Mouse (Mus musculus) stomach, embryonic 14.5 days (tissue): Measurements from ENCODE around the gene Tceal5. TPM values are rescaled to one million over a fixed set of nuclear protein-coding genes. Genes with fewer than 3 reads are reported as not detected.

Experiments used
- ATAC-seq: fragments of 200-750 bp; cut with Nextera tagmentation; 2 replicates; pipeline ENCODE4 v1.8.0; 2017; ENCODE audit warnings: low read depth, moderate TSS enrichment; ENCODE audit not compliant: insufficient number of reproducible peaks, insufficient read depth, low FRiP score
- H3K27ac ChIP-seq: fragments of 300-500 bp; sonication (generic); 2 replicates; pipeline ENCODE4 v1.5.1; 2014; ENCODE audit warnings: mild to moderate bottlenecking, low read length, moderate library complexity, mixed read lengths
- H3K27me3 ChIP-seq: fragments of 300-500 bp; sonication (generic); 2 replicates; pipeline ENCODE4 v1.6.1; 2014; ENCODE audit warnings: low read length, control low read depth, mixed read lengths; ENCODE audit not compliant: control insufficient read depth, insufficient read depth
- H3K36me3 ChIP-seq: fragments of 300-500 bp; sonication (generic); 2 replicates; pipeline ENCODE4 v1.6.1; 2014; ENCODE audit warnings: mild to moderate bottlenecking, control low read depth, low read length, moderate library complexity, mixed read lengths; ENCODE audit not compliant: control insufficient read depth, insufficient read depth
- H3K4me1 ChIP-seq: fragments of 300-500 bp; sonication (generic); 2 replicates; pipeline ENCODE4 v1.6.1; 2014; ENCODE audit warnings: low read length, control low read depth, mixed read lengths; ENCODE audit not compliant: control insufficient read depth, insufficient read depth
- H3K4me2 ChIP-seq: fragments of 300-500 bp; sonication (generic); replicated peaks from 2 replicates; pipeline ENCODE4 v1.6.1; 2014; ENCODE audit warnings: low read depth, low read length, control low read depth
- H3K4me3 ChIP-seq: fragments of 300-500 bp; sonication (generic); 2 replicates; pipeline ENCODE4 v1.5.1; 2014; ENCODE audit warnings: low read depth, low read length, control low read depth
- H3K9ac ChIP-seq: fragments of 300-500 bp; sonication (generic); replicated peaks from 2 replicates; pipeline ENCODE4 v1.6.1; 2014; ENCODE audit warnings: low read depth, mild to moderate bottlenecking, control low read depth, low read length, moderate library complexity, mixed read lengths
- H3K9me3 ChIP-seq: fragments of 300-500 bp; sonication (generic); 2 replicates; pipeline ENCODE4 v1.6.1; 2016; ENCODE audit warnings: low read depth, low read length, control low read depth; ENCODE audit not compliant: control insufficient read depth
- WGBS: fragments of 180-500 bp; shearing (Covaris S2); extraction: QIAGEN DNeasy Blood & Tissue Kit; methylation state at CpG from one replicate; pipeline ENCODE4 v1.1.7; 2014; 5-methylcytosine and 5-hydroxymethylcytosine counted together
- polyA plus RNA-seq: library from polyadenylated mRNA; unstranded; fragments of >200 nt; fragmentation: Nextera tagmentation; extraction: Ambion mirVana; gene quantifications from 2 replicates; pipeline ENCODE4 v1.2.1, GENCODE M21; 2014

Tceal5 gene
- polyA plus RNA-seq, 1 experiment from 2014 or later, result 1.6 TPM

DNA sequence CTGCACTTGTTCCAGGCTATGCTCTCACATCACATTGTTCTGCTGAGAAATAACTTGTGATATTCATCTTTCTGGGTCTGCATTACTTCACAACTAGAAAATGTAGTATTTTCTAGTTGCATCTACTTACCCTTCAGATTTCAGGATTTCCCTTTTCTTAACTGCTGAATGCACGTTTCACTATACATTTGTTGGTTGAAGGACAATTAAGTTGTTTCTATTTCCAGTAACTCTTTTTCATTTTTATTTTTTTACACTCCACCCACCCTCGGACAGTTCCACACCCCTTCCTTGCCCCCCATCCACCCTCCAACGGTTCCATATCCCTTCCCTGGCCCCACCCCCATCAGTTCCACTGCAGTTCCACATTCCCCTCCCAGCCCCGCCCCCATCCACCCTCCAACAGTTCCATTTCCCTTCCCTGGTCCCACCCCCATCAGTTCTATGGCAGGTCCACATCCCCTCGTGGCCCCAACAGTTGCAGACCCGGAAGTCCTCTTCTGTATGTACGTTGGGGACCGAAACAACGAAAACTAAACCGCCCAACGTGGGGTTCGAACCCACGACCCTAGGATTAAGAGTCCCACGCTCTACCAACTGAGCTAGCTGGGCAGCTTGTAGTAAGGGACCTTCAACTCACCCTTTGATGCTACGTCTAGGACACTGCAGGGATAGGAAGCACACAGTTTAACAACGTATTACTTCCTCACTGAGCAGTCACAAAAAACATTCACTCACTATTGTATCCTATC, 8.3 kb downstream of the Tceal5 start:
- Histone ChIP-seq H3K4me2 (no peak overlapping the region), H3K9me3 (no peaks in the 10 kb centered on the region), H3K36me3 (no peaks in the 10 kb centered on the region), H3K27ac (no peak overlapping the region), H3K9ac (no peak overlapping the region), H3K27me3 (no peaks in the 10 kb centered on the region), H3K4me1 (no peaks in the 10 kb centered on the region), H3K4me3 (no peak overlapping the region)
- 77% methylated on average over 16 of the region's 16 CpGs for WGBS
- ATAC-seq, result no peak

DNA sequence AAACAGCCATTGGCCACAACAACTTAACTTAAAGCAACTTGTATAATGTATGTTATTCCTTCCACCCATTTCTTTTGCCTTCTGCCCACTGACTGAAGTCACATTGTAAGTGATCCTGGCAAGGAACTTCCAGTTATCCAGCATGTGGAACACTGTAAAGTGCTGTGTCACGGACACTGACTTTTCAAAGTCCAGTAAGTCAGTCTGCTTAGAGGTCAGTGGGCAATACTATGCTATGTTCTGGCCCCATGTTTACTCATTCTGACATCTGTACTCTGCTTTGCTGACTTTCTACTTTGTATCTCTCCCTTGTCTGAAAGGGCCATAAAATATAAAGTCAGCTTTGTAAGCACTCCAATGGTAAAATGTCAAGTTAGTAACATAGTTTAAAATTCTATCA, 20.6 kb downstream of the Tceal5 start:
- no peaks in the 10 kb centered on the region for H3K9me3 ChIP-seq

DNA sequence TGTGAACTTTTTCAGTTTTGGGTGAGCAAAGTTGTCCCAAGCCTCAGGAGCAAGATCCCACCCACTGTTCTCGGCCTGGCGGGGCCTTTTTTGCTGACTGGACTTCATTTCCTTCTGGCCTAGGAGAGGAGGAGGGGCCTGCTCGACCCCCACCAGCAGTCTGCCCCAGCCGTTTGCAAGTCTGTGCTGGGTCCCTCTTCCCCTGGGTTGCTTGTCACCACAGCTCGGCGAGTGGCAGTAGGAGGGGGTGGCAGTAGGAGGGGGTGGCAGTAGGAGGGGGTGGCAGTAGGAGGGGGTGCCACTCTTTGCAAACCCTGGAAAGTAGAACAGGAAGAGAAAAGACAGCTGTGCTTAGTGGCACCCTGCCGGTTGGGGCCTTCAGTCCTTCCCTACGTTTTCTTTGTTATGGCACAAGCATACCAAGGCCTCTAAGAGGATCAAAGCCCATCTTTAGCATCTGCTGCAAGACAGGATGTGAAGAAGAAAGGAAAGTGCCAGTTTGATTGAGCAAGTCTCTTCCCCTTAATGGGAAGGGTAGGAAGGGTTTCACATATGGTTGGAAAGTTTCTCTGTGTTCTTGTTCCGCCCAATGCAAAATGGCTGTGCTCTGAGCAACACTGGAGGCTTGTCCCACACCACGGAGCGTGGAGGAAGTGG, 22.7 kb downstream of the Tceal5 start:
- no peak overlapping the region for H3K9ac ChIP-seq
- no peaks in the 10 kb centered on the region for H3K4me1 ChIP-seq
- no peak overlapping the region for H3K4me2 ChIP-seq
- H3K27ac ChIP-seq, result no peak overlapping the region
- H3K4me3 ChIP-seq, result no peak overlapping the region
- no peaks in the 10 kb centered on the region for H3K9me3 ChIP-seq
- H3K27me3 ChIP-seq, result no peaks in the 10 kb centered on the region
- no peak for ATAC-seq
- H3K36me3 ChIP-seq, result no peaks in the 10 kb centered on the region
- WGBS, result 31% methylated on average over 11 of the region's 11 CpGs

More for the DNA sequence above, 20.6 kb downstream of the Tceal5 start:
- Histone ChIP-seq H3K36me3 (no peaks in the 10 kb centered on the region), H3K27me3 (no peaks in the 10 kb centered on the region), H3K4me2 (no peak overlapping the region), H3K9ac (no peak overlapping the region), H3K4me1 (no peaks in the 10 kb centered on the region), H3K4me3 (no peak overlapping the region), H3K27ac (no peak overlapping the region)
- 84% methylated on average over 1 of the region's 1 CpGs for WGBS
- ATAC-seq, result no peak

DNA sequence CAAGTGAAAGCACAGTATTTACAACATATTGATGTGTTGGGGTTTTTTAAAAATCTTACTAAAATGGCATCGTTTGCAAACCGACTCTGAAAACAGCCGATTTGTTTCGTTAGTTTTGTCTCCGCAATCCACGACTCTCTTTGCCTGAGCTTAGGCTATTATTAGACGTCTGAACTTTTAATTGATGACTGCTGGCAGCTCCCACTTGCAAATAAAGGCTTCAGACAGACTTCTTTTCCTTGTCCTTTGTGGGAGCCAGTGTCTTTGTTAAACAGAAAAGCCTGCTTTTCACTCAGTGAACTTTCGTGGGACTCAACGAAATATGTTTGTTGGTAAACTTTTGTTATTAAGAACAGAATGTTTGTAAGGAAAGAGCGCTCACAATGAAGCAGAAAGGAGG, 30.9 kb downstream of the Tceal5 start:
- H3K36me3 ChIP-seq, result peaks cover 4% of the 10 kb centered on the region; the same call in 1 of the 2 replicates
- H3K27ac ChIP-seq, result peak overlapping the region; percentile 90; the same call in 1 of the 2 replicates
- ATAC-seq, result no peak
- H3K4me2 ChIP-seq, result peak overlapping the region; percentile 38
- no peaks in the 10 kb centered on the region for H3K9me3 ChIP-seq
- no peaks in the 10 kb centered on the region for H3K4me1 ChIP-seq
- 39% methylated on average over 10 of the region's 10 CpGs for whole genome bisulfite sequencing
- H3K27me3 ChIP-seq, result no peaks in the 10 kb centered on the region
- H3K4me3 ChIP-seq, result peak overlapping the region; percentile 46
- H3K9ac ChIP-seq, result no peak overlapping the region; the same call in 1 of the 2 replicates

DNA sequence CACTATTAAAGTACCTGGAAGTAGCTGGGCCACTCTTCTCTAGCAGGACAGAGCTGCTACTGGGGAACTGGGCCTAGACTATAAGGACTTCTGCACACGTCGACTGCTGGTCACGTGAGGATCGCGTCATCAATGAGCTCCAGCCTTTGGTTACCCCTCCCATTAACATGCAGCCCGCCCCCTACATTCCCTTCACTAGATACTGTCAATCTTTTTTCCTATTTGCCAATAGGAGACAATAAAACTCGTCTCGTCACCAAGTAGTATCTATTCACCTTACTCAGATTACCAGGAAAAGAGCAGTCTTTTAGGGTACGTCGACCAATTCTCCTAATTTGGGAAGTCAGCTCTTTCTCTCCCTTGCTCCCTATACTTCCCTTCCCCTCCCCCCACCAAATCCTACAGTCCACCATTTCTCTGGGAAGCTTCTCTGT, 31.5 kb downstream of the Tceal5 start, which contains the start of gene Tceal8:
TSS of gene Tceal8 (minus strand) at position 225 of the 434 bp plus-strand sequence.
- H3K27ac ChIP-seq, result peak within 1 kb of the TSS; percentile 90
- H3K4me3 ChIP-seq, result peak within 1 kb of the TSS; percentile 46
- peak within 1 kb of the TSS; percentile 57 for H3K9ac ChIP-seq
- H3K4me2 ChIP-seq, result peak within 1 kb of the TSS; percentile 38
- no peaks in the 10 kb centered on the region for H3K9me3 ChIP-seq
- H3K27me3 ChIP-seq, result no peaks in the 10 kb centered on the region
- 30% methylated on average over 10 of the region's 10 CpGs for WGBS
- peak; percentile 96 for ATAC-seq
- peaks cover 4% of the 10 kb centered on the region; the same call in 1 of the 2 replicates for H3K36me3 ChIP-seq
- H3K4me1 ChIP-seq, result no peaks in the 10 kb centered on the region

DNA sequence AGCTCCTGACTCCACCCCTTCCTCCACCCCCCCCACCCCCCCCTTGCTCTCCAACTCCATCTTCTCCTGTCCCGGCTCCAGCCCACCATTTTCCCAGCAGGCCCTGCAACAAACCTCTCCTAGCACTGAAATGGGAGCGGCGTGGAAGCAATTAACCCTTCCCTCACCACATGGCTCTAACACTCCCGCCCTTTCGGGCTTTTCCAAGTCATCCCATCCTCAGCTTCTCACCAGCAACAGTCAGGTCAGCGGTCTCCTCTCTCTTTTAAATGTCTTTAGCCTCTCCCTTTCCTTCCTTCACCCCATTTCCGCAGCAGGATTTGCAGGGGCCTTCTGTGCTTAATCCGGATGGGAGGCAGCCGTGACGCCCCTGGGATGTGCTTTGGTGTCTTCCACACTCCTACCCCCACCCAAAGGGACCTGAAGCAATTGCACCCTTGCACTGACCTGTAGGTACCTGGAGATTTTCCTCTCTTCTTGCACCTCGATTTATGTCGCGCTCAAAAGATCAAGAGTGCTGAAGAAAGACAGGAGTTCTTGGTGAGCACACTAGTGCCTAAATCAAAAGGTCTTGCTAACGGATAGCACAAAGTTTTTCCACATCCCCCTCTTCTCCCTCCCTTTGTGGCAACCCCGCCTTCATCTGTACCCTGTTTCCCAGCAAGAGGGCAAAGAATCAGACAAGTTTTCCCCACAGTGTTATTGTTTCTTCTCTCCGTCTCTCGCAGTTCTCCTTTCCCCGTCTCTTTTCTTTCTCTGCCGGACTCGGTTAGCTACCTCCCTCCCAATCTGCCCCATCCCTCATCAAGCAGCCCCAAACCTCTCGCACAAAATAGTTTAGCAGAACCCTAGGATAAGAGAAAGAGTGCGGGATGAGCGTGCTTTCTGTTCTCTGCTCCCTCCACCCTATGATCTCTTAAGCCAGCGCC, 32.2 kb downstream of the Tceal5 start:
- H3K4me3 ChIP-seq, result peak overlapping the region; percentile 46
- H3K27me3 ChIP-seq, result no peaks in the 10 kb centered on the region
- H3K36me3 ChIP-seq, result peaks cover 4% of the 10 kb centered on the region; the same call in 1 of the 2 replicates
- H3K4me1 ChIP-seq, result no peaks in the 10 kb centered on the region
- 20% methylated on average over 24 of the region's 24 CpGs for WGBS
- H3K9me3 ChIP-seq, result no peaks in the 10 kb centered on the region
- peak overlapping the region; percentile 36 for H3K4me2 ChIP-seq
- H3K27ac ChIP-seq, result peak overlapping the region; percentile 90
- ATAC-seq, result peak; percentile 73
- peak overlapping the region; percentile 57 for H3K9ac ChIP-seq

DNA sequence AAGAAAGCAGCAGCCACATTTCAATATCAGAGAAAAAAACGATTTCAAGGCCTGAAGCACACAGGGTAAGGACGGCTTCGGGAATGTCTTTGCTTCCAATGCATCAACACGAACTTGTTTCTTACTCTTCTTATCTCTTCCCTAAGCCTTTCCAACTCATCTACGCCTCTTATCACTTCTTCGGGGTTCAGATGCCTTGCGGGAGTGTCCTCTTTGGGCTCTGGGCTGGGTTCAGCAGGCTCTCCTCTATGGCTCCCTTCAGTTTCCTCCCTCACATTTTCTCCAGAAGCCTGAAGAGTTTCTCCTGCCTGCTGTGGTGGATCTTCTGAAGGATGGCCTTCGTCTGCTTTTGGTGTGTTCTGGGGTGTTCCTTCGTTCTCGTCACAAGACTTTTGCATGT, 33.1 kb downstream of the Tceal5 start:
- H3K36me3 ChIP-seq, result peaks cover 4% of the 10 kb centered on the region; the same call in 1 of the 2 replicates
- peak overlapping the region; percentile 36 for H3K4me2 ChIP-seq
- ATAC-seq, result no peak
- H3K27ac ChIP-seq, result no peak overlapping the region
- WGBS, result 51% methylated on average over 10 of the region's 10 CpGs
- no peaks in the 10 kb centered on the region for H3K9me3 ChIP-seq
- peak overlapping the region; percentile 46 for H3K4me3 ChIP-seq
- H3K9ac ChIP-seq, result no peak overlapping the region
- H3K4me1 ChIP-seq, result no peaks in the 10 kb centered on the region
- no peaks in the 10 kb centered on the region for H3K27me3 ChIP-seq
